Mouse (Mus musculus): ENCODE data around the gene Rftn1.

DNA sequence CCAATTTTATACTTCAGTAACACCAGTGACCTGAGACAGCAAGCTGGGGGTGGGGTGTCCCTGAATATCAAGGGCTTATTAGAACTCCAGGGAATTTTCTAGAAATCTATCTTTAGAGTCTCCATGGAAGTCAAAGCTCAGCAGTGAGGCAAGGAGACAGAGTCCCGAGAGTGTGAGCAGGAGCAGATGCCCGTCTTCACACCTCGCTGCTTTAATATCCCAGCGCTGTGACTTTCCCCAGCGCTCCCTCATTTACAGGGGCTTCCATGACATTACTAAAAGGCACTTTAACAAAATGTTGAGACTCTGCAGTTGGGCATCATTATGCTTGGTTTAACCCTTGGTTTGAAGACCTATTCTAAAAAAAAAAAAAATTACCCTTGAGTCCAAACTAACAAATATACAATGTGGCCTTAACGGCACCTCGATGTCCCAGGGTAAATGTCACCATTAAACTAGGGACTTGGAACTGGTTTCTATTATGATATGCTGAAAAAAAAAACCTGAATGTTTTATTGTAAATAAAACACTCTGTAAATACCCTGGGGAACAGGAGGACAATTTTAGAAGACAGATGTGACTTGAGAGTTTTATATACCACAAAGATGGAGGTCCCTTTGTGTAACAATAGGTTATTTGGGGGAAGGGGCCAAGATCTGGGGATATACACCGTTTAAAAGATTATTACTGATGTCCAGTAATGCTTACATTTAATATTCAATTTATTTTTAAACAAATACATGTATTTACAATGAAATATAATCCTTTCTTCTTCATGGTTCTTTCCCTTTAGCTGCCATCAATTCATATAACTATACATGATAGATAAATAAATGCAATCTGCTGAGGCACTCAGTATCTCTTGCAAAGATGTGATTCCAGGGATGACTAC is 123.4 kb downstream of the Rftn1 start:
- TF ChIP-seq POLR2A (IDR thresholded peaks at IDR 0.05; ENCODE audit: control insufficient read depth, low read depth, low read length) (no peak), CTCF (IDR thresholded peaks at IDR 0.05; ENCODE audit: control insufficient read depth, insufficient read depth, insufficient replicate concordance, low read depth, low read length) (no peak)
